Mouse (Mus musculus) cerebellum, adult 2 months (tissue): ENCODE data around the gene Gm1043.

ENCODE experiments used
- CTCF ChIP-seq: fragments of 200-500 bp; IDR thresholded peaks from 2 replicates; pipeline ENCODE4 v1.5.1; 2011; ENCODE audit warnings: low read depth, mild to moderate bottlenecking, control low read depth, low read length, moderate library complexity, borderline replicate concordance; ENCODE audit not compliant: insufficient read depth
- POLR2A ChIP-seq: fragments of 200-500 bp; IDR thresholded peaks from 2 replicates; pipeline ENCODE4 v1.6.1; 2011; ENCODE audit warnings: low read length, control low read depth, borderline replicate concordance; ENCODE audit not compliant: insufficient read depth

DNA sequence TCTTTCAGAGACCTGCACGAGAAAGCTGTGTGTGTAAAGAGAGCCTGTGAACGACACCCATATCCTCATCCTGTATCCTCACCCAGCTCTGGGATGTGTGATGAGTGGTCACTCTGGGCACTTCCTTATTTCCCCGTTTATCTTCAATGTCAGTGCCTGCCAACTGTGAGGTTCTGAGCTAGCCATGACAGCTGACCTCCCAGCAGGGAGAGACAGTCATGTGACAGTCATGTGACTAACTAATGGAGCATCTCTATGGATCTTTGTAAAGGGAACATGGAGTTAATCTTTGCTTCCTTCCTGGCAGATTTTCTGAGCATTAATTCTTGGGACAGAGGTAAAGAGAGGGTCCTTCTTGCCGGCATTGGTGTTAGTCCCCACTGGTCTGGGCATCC lies 128.5 kb downstream of the Gm1043 start:
- TF ChIP-seq CTCF (no peak), POLR2A (no peak)
